Mouse (Mus musculus) B cell, adult 2 months (primary cell): ENCODE measurements around the gene Kcnb1.

Source experiments
- DNase-seq, 2 experiments: peaks; one replicate each; pipeline ENCODE4 v3.0.0; 2022

Kcnb1 gene

DNA sequence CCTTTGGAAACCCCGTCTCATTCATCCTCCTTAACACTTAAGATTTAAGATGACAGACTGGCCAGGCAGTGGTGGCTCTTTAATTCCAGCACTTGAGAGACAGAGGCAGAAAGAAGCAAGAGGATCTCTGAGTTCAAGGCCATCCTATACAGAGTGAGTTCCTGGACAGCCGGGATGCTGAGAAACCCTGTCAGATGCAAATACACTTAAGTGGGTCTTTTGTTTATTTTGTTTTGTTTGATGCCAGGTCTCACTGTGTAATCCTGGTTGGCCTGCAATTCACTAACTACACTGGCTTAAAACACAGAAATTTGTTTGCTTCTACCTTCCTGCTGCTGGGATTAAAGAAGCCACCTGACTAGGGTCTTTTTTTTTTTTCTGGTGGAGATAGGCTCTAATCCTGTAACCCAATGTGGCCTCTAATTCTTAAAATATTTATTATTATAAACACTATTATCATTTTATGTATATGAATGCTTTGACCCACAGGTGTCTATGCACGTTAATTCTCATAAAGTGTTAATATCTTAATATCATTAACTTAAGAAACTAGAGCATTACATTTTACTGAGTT is 131.1 kb downstream of the Kcnb1 start:
- DNase-seq, result no peak

DNA sequence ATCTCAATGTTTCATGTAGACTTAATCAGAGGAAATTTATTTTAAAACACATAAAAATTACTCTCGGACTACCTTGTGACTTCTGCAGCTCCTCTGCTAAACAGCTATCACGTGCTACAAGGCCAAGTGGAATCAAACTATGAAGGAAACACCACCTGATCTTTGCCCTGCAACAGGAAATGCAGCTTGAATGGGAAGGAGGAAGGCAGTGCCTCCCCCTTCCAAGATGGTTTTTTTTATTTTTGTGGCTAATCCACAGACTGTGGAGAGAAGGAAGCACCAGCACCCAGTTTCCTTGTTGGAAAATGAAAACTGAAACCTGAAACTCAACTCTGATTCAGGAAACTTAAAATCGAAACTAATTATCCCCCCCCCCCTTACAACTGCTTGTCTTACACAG is 131.8 kb downstream of the Kcnb1 start:
- no peak for DNase-seq

DNA sequence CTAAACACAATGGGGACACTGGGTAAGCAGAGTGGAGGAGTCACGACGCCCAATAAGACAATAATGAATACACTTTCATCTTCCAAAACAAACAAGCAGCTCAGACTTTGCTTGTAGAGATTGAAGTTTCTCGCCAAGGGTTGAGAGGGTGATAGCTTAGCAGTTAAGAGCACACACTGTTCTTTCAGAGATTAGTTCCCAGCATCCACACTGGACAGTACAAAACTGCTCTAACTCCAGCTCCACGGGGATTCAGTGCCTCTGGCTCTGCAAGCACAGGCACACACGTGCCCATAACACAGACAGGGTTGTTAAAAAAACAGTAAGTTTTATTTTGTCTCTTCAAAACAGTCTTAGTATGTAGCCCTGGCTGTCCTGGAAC is 133.0 kb downstream of the Kcnb1 start:
- DNase-seq, result no peak

DNA sequence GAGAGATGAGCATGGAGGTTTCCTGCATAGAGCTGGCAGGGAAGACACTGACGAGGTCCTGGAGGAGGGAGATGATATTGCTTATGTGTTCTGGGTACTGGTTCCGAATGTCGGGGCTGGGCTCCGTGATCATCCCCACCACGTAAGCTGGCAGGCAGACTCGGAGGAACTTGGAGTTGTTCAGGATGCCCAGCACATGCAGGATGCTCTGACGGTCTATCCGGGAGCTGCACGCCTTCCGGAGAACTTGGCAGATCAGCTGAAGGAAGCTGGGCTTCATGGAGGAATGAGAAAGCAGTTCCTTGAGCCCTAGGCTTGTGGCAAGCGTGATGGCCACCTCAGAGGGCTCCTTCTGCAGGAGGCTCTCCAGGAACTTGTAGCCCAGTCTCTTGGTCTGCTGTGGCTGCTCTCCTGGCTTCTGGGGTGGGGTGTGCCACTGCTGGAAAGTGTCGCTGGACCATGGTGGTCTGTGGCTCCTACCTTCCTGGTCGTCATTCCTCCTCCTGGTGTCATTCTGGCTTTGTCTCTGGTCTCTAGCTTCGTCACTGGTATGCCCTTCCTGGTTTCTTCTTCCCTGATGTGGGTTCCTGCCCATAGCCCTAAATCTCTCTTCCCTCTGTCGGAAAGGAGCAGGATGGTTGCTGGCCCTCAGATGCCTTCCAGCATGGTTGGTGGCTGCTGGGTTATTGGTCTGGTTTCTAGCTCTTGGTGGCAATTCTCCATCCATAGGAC is 133.6 kb downstream of the Kcnb1 start:
- DNase-seq, result no peak

DNA sequence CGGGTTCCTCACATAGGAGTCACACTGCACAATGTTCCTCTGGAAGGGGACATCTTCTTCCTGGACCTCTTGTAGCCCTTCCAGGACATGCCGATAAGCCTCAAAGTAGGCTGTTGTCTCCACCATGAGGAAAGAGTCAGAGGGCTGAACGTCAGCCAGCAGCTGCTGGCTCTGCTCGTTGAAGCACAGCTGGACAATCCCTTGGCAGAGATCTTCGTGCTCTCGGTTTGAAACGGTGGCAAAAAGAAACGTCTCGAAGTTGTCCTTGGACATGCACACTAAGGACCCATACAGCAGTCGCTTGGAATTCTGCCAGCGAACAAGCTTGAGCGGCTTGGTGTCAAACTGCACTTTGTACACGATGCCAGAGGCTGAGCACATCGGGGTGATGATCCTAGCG is 134.6 kb downstream of the Kcnb1 start:
- DNase-seq, result no peak

DNA sequence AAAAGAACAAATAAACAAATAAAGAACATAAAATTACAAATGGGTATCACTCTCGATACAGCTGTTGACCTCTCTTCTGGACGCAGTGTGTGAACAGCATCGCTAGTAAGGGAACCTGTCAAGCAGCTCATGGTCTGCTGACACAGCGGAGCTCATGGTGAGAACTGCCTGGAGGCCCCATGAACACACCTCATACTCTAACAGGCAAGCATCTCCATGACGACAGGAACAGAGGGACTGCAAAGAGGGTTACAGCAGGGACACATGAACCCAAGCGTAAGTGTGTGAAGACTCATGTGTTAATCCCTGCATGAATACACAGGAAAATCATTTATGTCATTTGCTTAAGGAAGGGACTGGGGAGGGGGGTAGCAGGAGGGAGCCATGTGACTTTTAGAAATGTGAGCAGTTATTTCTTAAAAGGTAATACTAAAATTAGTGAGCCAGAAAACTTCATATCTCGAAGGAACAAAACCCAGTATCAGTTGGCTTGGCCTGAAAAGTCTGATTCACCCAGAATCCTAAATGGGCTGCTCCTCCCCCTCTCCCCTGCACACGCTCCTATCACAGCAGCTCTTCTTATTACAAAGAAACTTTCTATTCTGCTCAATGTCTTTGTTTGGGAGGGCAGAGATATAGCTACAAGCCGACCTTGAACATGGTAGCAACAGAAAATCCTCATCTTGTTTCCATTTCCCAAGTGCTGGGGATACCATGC is 136.7 kb downstream of the Kcnb1 start:
- DNase-seq, result no peak

DNA sequence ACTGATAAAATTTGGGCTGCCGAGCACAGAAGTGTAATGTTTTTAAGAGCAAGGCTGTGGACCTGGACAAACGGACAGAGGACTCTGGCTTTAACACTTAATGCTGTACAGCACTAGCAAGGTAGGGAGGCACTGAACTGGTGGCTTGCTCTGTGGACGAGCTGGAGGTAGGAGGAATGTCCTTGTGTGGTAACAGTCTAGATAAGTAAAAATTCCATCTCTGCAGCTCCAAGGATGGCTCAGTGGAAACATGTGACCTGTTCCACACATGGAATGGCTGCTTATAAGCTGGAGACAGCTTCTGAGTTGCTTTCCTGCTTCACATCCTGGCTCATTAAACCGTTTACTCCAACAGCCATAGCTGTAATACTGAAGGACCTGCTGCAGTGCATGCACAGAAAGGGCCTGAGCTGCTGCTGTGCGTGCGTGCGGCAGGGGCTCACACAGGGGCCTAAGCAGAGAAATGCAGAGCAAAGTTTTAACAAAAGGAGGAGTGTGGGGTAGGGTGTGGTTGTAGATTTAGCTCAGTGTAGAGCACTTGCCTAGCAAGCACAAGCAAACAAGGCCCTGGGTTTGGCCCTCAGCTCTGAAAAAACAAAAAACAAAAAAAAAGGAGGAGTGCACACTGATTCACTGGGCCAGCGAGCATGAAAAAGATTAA is 141.1 kb downstream of the Kcnb1 start:
- no peak for DNase-seq

DNA sequence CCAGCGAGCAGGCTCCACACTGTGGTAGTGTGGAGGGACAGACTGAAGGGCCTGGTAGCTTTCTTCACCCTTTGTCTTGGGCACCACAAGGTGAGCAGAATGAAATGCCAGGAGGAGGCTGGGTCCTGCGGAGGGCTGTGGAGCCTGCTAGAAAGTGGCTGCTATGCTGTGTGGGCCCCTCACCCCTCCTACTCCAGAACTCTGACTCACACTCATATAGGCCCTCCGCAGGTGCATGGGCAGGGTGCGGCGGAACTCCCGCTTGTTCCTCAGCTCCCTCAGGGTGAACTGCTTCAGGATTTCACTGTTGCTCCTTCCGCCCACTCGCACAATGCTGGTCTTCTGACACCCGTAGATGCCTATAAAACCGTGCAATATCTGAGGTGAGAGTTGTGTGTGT is 141.7 kb downstream of the Kcnb1 start:
- DNase-seq, result no peak
